Mouse (Mus musculus) CH12.LX (cell line): Measurements from ENCODE around the gene Hba-a2.
"Not testable (repeated sequence)": the region's sequence is repeated elsewhere in the genome, so short reads cannot be mapped to it uniquely, and the experiment has no call there.

Experiments
- CHD2 ChIP-seq: IDR thresholded peaks from 2 replicates; pipeline ENCODE4 v1.6.1; 2011; ENCODE audit warnings: low read length, improper control_type of control experiment
- CTCF ChIP-seq, 2 experiments: IDR thresholded peaks in 1 of 2; conservative IDR thresholded peaks in 1 of 2; 2 replicates each; pipeline ENCODE4 v1.5.1; 2011 to 2012; ENCODE audit warnings: low read depth in 2 of 2, low read length in 2 of 2, improper control_type of control experiment in 1 of 2, inconsistent platforms in 1 of 2, mild to moderate bottlenecking in 1 of 2, moderate library complexity in 1 of 2
- ELF1 ChIP-seq: IDR thresholded peaks from 2 replicates; pipeline ENCODE4 v1.6.1; 2014; ENCODE audit warnings: low read depth, mild to moderate bottlenecking, inconsistent platforms, low read length, improper control_type of control experiment
- EP300 ChIP-seq: IDR thresholded peaks from 2 replicates; pipeline ENCODE4 v1.6.1; 2011; ENCODE audit warnings: low read length, improper control_type of control experiment
- POLR2A ChIP-seq: IDR thresholded peaks from 2 replicates; pipeline ENCODE4 v1.6.1; 2011; ENCODE audit warnings: low read depth, mild to moderate bottlenecking, improper control_type of control experiment, low read length
- SIN3A ChIP-seq: IDR thresholded peaks from 2 replicates; pipeline ENCODE4 v1.6.1; 2012; ENCODE audit warnings: low read length, improper control_type of control experiment, inconsistent platforms
- USF1 ChIP-seq: IDR thresholded peaks from 2 replicates; pipeline ENCODE4 v1.6.1; 2014; ENCODE audit warnings: low read depth, mild to moderate bottlenecking, inconsistent platforms, low read length, improper control_type of control experiment
- ZMIZ1 ChIP-seq: IDR thresholded peaks from 2 replicates; pipeline ENCODE4 v1.6.1; 2012; ENCODE audit warnings: low read depth, mild to moderate bottlenecking, inconsistent platforms, low read length, improper control_type of control experiment

DNA sequence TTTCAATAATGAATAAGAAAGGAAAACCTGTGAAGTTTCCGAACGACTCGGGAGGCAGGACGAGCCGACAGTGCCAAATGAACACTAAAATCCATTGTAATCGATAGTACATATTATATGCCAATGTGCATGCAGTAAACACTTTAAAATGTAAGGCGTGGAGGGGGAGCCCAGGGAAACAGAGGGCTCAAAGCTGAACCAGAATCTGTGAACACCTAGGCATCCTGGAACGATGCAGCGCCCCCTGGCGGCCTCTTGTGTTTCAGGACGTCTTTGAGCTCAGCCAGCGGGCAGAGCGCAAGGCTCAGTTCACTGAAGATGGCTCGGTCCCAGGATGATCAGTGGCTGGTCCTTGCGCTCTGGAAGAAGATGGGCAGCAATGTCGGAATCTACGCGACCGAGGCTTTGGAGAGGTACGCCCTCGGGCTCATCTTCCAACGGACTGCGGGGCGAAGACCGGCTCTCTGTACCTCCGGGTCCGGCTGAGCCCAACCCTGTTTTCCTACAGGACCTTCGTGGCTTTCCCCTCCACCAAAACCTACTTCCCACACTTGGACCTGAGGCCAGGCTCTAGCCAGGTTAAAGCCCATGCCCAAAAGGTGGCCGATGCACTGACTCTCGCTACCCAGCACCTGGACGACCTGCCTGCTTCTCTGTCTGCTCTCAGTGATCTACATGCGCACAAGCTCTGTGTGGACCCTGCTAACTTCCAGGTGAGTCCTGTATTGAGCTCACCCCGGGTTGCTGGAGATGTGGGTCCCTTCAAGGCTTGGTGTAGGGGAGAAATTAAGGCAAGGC is 9.4 kb upstream of the Hba-a2 start, which contains the start of gene Hbq1b:
- TF ChIP-seq ZMIZ1, POLR2A, CHD2, USF1, ELF1, EP300: not testable (repeated sequence)
- TF ChIP-seq CTCF (conservative IDR thresholded peaks at IDR 0.05 in 1 of 2, IDR thresholded peaks at IDR 0.05 in 1 of 2; ENCODE audit: low read depth in 2 of 2, low read length in 2 of 2), result peak; percentile 71 to 79
- TF ChIP-seq SIN3A, result peak; percentile 27; the same call in 1 of the 2 replicates
